Mouse (Mus musculus) ES-E14 (cell line): Measurements from ENCODE around the gene Osbpl8. TPM values are rescaled to one million over a fixed set of nuclear protein-coding genes. Genes with fewer than 3 reads are reported as not detected.

ENCODE experiments used
- DNase-seq: peaks from one replicate; pipeline ENCODE4 v3.0.0-alpha.2; 2013; ENCODE audit warnings: low read depth, low spot score
- H3K27ac ChIP-seq: 2 replicates; pipeline ENCODE4 v1.5.1; 2012; ENCODE audit warnings: low read depth, mild to moderate bottlenecking, low read length, moderate library complexity, mixed read lengths; ENCODE audit not compliant: poor library complexity, insufficient read depth, severe bottlenecking
- H3K36me3 ChIP-seq: 2 replicates; pipeline ENCODE4 v1.6.1; 2012; ENCODE audit warnings: mild to moderate bottlenecking, low read length, moderate library complexity, mixed read lengths; ENCODE audit not compliant: control insufficient read depth, poor library complexity, insufficient read depth, severe bottlenecking
- H3K4me1 ChIP-seq, 2 experiments: fragments of 150-350 bp in 1 of 2; sonication (generic) in 1 of 2; 2 replicates each; pipeline ENCODE4 v1.6.1; 2012; ENCODE audit warnings: low read length in 2 of 2, mild to moderate bottlenecking in 1 of 2, mixed read lengths in 1 of 2; ENCODE audit not compliant: control insufficient read depth in 2 of 2, insufficient read depth in 2 of 2, poor library complexity in 1 of 2
- H3K4me3 ChIP-seq, 2 experiments: fragments of 150-350 bp in 1 of 2; sonication (generic) in 1 of 2; 2 replicates each; pipeline ENCODE4 v1.5.1; 2012; ENCODE audit warnings: low read length in 2 of 2, low read depth in 1 of 2, mild to moderate bottlenecking in 1 of 2, mixed read lengths in 1 of 2; ENCODE audit not compliant: insufficient read depth in 1 of 2, poor library complexity in 1 of 2, severe bottlenecking in 1 of 2
- H3K9ac ChIP-seq: 2 replicates; pipeline ENCODE4 v1.6.1; 2012; ENCODE audit warnings: low read depth, mild to moderate bottlenecking, low read length, mixed read lengths; ENCODE audit not compliant: poor library complexity, insufficient read depth, severe bottlenecking
- H3K9me3 ChIP-seq: fragments of 150-350 bp; sonication (generic); 2 replicates; pipeline ENCODE4 v1.6.1; 2012; ENCODE audit warnings: low read depth, mild to moderate bottlenecking, low read length; ENCODE audit not compliant: control insufficient read depth, insufficient read depth
- CHD2 ChIP-seq: IDR thresholded peaks from 2 replicates; pipeline ENCODE4 v1.6.1; 2014; ENCODE audit warnings: mild to moderate bottlenecking, low read depth, low read length, inconsistent platforms
- HCFC1 ChIP-seq: IDR thresholded peaks from 2 replicates; pipeline ENCODE4 v1.6.1; 2012; ENCODE audit warnings: low read length, inconsistent platforms, borderline replicate concordance; ENCODE audit not compliant: insufficient read depth
- MAFK ChIP-seq: IDR thresholded peaks from 2 replicates; pipeline ENCODE4 v1.6.1; 2014; ENCODE audit warnings: mild to moderate bottlenecking, low read depth, low read length, inconsistent platforms; ENCODE audit not compliant: insufficient read depth
- ZC3H11A ChIP-seq: IDR thresholded peaks from 2 replicates; pipeline ENCODE4 v1.6.1; 2012; ENCODE audit warnings: low read depth, mild to moderate bottlenecking, inconsistent platforms, low read length, borderline replicate concordance
- ZNF384 ChIP-seq: IDR thresholded peaks from 2 replicates; pipeline ENCODE4 v1.6.1; 2012; ENCODE audit warnings: low read depth, low read length, inconsistent platforms
- in situ Hi-C, 2 experiments: fragments of 600-800 bp; cut with MboI; formaldehyde crosslinking; loops; one replicate each; pipeline ENCODE4 v1.15.1; 2025; ENCODE audit warnings: low sequenced_read_pairs in 2 of 2, inconsistent platforms in 1 of 2; ENCODE audit not compliant: unreplicated experiment in 2 of 2
- total RNA-seq: library from RNA; depleted of rRNA; stranded (reverse); fragments of 300-350 nt; gene quantifications from 2 replicates; pipeline ENCODE4 v1.2.3, GENCODE M21; 2012

Gene Osbpl8
- total RNA-seq, 1 experiment: 20.7 TPM

DNA sequence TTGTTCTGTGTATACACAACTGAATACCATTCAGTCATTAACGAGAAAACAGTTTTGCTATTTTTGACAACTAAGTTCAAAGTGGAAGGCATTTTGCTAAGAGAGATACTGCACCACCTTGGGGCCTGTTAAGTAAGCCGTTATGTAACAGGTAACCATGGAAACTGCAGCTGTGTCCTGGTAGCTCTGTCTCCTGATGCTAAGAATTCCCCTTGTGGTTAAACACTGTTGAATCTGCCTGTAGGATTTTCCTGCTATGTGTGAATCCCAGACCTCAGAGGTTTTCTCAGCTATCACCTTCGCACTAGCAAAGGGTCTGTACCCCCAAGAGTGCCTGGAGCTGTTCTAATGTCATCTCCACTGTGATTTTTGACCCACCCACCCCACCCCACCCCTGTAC lies 153.5 kb downstream of the Osbpl8 start:
- no peak for DNase-seq

DNA sequence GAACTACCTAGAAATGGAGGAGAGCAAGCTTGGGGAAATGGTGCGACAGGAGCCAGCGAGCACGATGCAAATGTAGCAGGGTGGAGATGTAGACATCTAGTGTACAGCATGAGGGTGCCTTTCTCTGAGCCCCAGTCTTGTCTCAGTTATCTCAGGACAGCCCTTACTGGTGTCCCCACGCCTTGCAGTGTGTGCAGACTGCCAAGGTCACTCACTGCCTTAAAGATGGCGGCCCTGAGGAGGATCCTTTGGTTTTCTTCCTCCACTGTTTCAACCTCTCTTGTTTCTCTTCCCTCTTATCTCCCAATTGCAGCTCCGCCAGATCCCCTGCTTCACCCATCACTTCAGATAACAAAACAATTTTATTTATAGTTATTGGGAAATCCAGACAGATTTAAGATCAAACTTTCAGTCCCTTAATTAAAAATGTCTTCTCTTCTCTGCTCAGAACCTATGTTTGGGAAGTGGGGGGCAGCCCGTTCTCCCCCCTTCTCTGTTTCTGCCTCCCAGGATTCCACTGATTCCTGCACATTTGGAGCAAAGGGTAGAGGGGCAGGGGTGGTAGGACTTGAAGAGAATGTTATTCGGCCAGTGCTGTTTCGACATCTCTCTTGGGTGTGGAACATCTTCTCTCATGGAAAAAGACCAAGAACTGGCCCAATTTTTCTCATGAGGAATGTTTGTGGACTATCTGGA lies 154.4 kb downstream of the Osbpl8 start:
- no peaks in the 10 kb centered on the region for H3K4me1 ChIP-seq
- in situ Hi-C loops: no loop called here

More for the DNA sequence above, 153.5 kb downstream of the Osbpl8 start:
- TF ChIP-seq MAFK (no peak), ZC3H11A (no peak), CHD2 (no peak), HCFC1 (no peak), ZNF384 (no peak)
- Histone ChIP-seq H3K27ac (no peak overlapping the region), H3K36me3 (no peaks in the 10 kb centered on the region), H3K4me3 (no peak overlapping the region), H3K9ac (no peak overlapping the region), H3K4me1 (no peaks in the 10 kb centered on the region), H3K9me3 (no peaks in the 10 kb centered on the region)
- in situ Hi-C loops: no loop called here

DNA sequence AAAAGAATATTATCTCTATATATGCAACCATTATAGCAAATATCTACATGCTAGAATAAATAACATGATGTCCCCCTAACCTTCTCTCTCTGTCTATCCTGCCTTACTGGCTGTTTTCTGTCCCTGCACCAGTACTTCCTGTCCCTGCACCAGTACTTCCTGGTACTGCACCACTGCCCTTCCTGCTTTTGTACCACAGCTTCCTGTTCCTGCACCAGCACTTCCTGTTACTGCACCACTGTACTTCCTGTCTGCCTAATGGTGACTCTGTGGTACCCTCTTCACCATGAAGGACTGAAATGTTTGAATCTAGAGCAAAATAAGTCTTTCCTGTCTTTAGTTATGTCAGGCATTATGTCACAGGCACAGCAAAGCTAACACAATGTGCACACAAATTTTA lies 156.0 kb downstream of the Osbpl8 start:
- Histone ChIP-seq H3K9me3 (no peaks in the 10 kb centered on the region), H3K36me3 (no peaks in the 10 kb centered on the region), H3K4me3 (no peak overlapping the region), H3K9ac (no peak overlapping the region), H3K27ac (no peak overlapping the region), H3K4me1 (no peaks in the 10 kb centered on the region)
- in situ Hi-C loops: no loop called here
- TF ChIP-seq CHD2: no peak
- no peak for TF ChIP-seq ZNF384
- DNase-seq: no peak

More for the DNA sequence above, 154.4 kb downstream of the Osbpl8 start:
- H3K4me3 ChIP-seq: no peak overlapping the region
- no peak overlapping the region for H3K9ac ChIP-seq
- DNase-seq: no peak
- TF ChIP-seq ZC3H11A (no peak), ZNF384 (no peak), HCFC1 (no peak), MAFK (no peak), CHD2 (no peak)
- H3K36me3 ChIP-seq: no peaks in the 10 kb centered on the region
- H3K9me3 ChIP-seq: no peaks in the 10 kb centered on the region
- no peak overlapping the region for H3K27ac ChIP-seq

DNA sequence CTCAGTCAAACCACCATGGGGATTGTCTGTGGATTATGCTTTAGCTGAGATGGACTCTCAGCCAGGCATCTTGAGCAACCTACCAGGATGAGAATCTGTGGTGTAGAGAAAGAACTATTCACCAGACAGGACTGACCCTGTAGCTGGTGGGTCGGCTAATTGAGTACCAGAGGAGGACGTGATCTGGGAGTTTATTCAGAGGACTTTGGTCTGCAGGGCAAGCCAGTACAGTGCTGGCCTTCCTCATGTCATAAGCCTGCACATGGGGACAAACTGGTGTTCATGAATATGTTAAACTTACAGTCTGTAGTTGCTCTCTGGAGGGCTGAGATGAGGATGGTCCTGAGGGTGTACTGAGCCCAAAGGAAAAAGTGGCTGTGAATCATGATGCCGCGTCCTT lies 163.4 kb downstream of the Osbpl8 start:
- H3K4me3 ChIP-seq: no peak overlapping the region
- in situ Hi-C loops: no loop called here
- no peak for TF ChIP-seq HCFC1
- TF ChIP-seq ZNF384: no peak
- no peak for TF ChIP-seq MAFK
- no peak for TF ChIP-seq CHD2
- TF ChIP-seq ZC3H11A: no peak
- H3K4me1 ChIP-seq: no peaks in the 10 kb centered on the region
- no peaks in the 10 kb centered on the region for H3K36me3 ChIP-seq
- DNase-seq: no peak
- H3K9me3 ChIP-seq: no peaks in the 10 kb centered on the region
- H3K27ac ChIP-seq: no peak overlapping the region
- H3K9ac ChIP-seq: no peak overlapping the region

DNA sequence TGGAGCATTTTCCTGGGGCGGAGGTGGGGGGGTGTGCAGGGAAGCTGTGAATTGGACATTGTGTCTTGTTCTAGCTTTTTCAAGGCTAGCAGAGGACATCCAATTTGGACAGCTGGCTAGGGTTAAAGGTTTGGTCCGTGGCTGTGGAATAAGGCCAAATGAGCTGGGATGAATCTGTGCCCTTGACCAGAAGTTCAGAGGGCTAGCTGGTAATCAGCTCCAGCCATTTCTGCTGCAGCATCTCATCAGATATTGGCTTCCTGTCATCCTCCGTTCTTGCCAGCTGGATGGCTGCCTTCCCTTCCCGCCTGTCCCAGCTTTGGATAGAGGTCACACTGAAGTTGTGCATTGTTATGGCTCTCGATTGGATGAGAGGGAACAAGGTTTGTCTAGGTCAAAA lies 164.8 kb downstream of the Osbpl8 start:
- Histone ChIP-seq H3K4me1 (no peaks in the 10 kb centered on the region), H3K9ac (no peak overlapping the region), H3K36me3 (no peaks in the 10 kb centered on the region), H3K27ac (no peak overlapping the region), H3K9me3 (no peaks in the 10 kb centered on the region), H3K4me3 (no peak overlapping the region)
- DNase-seq: no peak
- in situ Hi-C loops: no loop called here
- TF ChIP-seq ZC3H11A (no peak), CHD2 (no peak), HCFC1 (no peak)
